Mouse (Mus musculus) neural tube, embryonic 10.5 days (tissue): ENCODE results near the gene Klf3.
"Not testable (repeated sequence)": the region's sequence is repeated elsewhere in the genome, so short reads cannot be mapped to it uniquely, and the experiment has no call there.

Experiments used
- DNase-seq: peaks from one replicate; pipeline ENCODE4 v3.0.0-alpha.2; 2017; ENCODE audit warnings: low spot score; ENCODE audit errors: extremely low spot score

Klf3 gene

GRCm38 (mm10) chr5:64878027-64878425, 74.8 kb downstream of the Klf3 start:
- peak; percentile 66 for DNase-seq

GRCm38 (mm10) chr5:64878526-64878925, 75.3 kb downstream of the Klf3 start:
- DNase-seq = no peak

- no peak for DNase-seq
Measured at GRCm38 (mm10) chr5:64879241-64879640, 76.1 kb downstream of the Klf3 start.

GRCm38 (mm10) chr5:64881559-64881958, 78.4 kb downstream of the Klf3 start:
- DNase-seq = not testable (repeated sequence)

GRCm38 (mm10) chr5:64881976-64882375, 78.8 kb downstream of the Klf3 start:
- not testable (repeated sequence) for DNase-seq
